Mouse (Mus musculus) layer of hippocampus, adult 11-12 months (tissue): ENCODE data around the gene Nfia.

Experiments used
- DNase-seq: peaks from one replicate; pipeline ENCODE4 v3.0.0; 2022; ENCODE audit warnings: low spot score

The Nfia gene

DNA sequence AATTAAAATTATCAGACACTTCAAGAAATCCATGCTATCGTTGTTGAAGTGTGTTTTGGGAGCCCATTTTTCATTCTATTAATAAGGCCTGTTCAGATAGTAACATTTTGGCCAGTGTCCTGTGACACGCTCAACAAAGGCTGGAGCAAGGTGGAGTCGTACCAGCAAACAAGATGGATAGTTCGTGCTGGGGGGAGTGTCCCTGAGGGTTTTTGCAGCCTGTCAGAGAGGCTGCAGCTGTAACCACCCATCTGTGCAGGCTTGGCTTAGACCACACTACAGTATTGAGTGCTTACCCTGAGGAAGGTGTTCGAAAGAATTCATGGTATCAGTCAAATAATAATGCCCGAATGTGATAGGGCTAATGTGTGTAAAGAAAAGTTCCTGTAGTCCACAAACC lies 139.6 kb downstream of the Nfia start:
- no peak for DNase-seq

DNA sequence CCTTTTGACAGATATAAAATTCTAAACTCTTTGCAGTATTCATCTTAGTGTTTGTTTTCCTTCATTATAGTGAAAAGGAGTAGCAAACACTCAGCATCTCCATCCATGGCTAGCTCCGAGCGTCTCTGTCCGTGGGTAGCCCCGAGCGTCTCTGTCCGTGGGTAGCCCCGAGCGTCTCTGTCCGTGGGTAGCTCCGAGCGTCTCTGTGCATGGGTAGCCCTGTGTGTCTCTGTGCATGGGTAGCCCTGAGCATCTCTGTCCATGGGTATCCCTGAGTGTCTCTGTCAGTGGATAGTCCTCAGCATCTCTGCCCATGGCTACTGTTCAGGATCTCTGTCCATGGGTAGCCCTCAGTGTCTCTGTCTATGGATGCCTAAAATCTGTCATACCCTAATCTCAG lies 140.0 kb downstream of the Nfia start:
- no peak for DNase-seq

DNA sequence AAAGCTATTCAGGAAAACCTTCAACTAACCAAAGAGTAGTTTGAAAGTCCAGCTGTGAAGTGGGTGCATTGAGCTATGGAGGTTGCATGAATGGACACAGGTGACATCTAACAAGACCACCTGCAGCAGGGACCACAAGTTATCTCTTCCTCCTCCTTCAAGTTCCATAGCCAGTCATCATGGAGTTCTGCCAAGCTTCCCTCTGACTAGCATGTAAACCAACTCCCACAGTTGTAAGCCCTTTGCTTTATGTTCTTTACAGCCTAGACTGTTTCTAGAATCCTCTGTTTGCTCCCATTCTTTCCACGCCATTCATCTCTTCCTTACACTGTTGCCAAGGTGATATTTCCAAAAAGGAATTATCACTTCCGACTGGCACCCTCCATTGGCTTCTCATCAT lies 141.8 kb downstream of the Nfia start:
- no peak for DNase-seq

DNA sequence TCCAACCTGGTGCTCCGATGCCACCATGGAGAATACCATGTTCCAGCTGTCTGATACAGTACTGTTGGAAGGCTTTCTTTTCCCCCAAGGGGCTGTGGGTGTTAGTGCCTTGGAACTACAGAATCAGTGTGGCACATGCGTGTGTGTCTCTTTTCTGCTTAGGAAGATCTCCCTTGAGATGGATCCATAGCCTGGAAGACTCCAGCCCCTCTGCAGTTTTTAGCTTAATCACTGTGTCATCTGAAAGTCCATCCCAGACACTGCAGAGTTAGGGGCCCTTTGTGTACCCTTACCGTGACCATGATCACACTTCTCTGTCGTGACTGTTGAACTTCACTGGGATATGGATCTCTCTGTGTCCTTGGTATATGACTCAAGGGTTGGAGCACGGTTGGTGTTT lies 142.2 kb downstream of the Nfia start:
- no peak for DNase-seq

DNA sequence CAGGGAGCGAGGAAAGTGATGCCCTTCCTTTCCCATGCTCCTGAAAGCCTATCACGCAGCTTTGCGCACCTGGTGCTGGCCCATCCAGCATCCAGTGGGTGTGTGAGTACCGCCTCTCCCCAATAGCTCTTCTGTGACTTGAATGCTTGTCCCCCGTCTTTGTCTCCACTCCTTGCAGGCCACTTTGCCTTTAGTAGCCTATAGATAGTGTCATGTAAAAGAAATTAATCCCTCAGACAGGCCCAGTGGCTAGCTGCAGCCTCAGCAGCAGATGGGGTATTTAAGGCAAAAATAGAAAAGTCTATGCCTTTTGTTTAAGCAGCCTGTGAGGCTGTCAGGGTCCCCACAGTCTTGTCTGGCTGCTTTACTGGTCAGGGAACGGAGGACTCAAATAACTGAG lies 145.0 kb downstream of the Nfia start:
- DNase-seq = no peak

DNA sequence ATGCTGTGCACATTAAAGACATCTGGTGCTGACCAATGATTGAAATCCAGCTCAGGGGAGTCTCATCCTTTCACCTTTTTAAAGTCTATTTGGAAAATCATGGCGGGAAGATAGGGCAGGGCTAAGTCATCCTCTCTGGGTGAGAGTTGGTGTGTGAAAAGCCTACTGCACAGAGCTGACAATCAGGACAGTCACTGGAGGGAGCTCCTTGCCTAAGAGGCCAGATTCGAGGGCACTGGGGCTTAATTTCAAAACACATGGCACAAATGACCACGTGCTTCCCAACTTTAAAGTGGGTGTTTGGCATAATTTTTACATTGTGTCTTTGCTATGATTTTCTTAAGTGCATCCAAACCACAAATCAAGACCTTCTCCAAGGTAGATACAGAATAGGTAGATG lies 146.1 kb downstream of the Nfia start:
- no peak for DNase-seq

DNA sequence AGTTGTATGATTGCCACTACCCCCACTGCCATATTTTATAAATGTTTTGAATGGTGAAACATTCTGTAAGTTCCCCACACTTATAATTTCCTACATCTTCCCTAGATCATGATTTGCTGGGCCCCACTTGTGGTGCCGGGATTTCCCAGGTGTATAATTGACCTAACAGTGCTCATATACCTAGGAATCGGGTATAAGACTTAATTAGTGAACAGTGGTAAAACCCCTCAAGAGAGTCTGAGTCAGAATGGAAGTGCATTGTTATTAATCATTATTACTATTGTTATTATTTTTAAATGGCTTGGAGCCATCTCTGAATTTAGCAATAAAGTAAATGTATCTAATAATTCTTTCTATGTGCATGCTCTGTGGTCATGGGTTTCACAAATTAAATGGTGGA lies 147.2 kb downstream of the Nfia start:
- no peak for DNase-seq

DNA sequence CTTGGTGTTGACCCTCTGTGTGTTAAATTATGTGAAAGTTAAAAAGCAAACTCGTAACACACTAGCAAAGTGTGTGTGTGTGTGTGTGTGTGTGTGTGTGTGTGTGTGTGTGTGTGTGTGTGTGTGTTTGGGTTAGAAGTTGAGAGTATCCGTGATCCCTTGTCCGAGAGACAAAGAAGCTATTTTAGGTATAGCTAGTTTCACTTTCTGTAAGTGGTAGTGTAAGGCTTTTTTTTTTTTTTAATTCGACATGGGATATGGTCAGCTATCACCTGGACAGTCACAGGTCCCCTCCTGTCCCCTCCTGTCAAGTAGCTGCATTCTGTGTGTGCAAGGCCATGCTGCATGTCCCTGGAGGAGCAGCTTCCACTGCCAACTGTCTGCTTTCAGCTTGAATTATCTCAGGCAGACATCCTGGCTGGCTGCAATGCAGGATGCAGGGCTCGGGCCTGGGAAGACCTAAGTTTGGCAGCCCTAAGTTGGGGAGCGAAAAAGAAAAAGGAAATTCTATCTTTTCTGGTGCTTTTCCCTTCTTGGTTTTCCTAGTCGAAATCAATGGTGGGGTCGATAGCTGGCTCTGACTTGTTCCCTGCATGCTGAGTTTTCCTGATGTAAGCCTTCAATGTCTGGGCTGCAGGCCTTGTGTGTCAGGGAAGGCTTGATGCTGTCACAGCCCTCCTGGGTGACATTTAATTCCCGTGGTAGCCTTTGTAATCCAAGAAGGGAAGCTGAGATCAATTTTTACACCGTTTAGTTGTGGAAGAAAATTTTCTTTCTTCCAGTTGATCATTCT lies 147.9 kb downstream of the Nfia start:
- DNase-seq = no peak

DNA sequence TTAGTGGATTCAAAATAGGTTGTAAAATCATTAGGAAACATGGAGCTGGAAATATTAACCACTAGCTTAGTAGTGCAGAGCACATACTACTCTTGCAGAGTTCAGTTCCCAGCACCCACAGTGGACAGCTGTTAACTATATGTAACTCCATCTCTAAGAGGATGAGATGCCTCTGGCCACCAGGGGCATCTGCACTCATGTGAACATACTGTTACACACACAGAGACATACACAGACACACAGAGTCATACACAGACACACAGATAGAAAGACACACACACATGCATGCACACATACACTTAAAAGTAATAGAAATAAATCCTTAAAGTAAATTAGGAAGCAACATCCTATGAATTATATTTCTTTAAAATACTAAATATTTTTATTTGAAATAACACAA lies 149.1 kb downstream of the Nfia start:
- no peak for DNase-seq

DNA sequence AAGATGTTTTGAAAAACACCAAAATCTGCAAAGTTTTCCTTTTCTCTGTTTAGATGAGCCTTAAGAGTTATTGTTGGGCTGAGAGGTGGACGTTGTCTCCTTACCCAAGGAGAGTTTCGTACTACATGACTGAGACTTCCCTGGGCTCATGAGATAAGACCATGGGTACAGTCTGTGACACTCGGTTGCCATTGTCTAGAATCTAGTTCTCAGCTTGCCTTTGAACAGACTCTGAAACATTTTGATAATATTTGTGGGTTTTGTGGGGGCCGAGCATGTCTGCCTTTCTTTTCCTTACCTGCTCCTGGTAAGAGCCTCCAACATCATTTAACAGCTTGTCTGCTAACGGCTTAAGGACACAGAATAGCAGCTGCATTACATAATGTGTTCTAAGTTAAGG lies 150.7 kb downstream of the Nfia start:
- DNase-seq = no peak

DNA sequence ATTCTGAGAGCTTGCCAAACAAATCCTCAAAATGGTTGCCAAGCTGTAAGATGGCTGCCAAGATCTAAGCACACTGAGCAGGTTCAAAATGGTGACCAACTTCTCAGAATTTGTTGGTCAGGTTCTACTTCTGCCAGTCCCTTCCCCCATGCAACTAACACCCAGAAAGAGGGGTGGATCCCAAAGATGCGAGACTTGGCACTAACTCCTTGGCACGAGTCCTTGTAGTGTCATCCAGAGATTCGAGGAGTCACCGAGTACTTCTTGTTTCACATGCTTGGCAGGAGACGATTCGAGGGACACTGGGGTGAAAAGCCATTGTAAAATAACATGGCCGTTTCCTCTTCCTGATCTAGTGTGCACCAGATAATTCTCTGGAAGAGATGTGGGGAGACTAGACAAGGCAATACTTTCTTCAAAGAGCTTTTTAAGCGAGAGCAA lies 151.4 kb downstream of the Nfia start:
- DNase-seq = no peak

DNA sequence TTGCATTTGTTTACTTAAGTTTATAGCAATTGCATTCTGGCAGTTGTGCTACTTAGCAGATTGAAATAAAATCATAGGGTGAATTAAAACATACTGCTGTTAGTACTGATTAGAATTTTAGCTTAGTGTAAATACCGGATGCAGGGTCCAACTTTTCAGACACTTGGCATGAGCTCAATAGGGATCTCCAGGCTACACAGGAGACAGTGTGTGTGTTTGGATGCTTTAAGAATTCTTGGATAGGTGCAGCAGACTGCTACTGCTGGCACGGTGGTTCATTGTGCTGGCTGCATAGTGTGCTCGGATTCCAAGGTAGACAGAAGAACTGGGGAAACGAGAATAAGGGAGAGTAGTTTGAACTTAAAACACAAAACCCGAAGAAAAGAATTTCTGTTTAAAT lies 151.9 kb downstream of the Nfia start:
- no peak for DNase-seq

DNA sequence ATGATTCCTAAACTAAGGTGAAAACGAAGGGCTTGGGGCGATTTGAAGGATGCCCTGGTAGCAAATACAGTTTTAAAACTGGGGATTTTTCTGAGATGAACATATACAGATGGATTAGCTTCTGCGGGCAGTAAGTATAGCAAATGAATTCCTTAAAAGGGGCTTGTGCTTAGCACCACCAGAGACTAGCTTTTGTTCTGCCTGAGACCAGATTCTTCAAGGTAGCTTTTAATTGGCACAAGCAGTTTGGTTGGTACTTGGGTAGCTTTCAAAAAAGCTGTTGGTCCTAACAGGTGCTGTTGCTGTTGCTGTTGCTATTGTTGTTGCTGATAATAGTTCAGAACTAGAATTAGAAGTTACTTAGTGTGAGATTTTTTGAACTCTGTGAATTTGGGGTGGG lies 152.3 kb downstream of the Nfia start:
- no peak for DNase-seq

DNA sequence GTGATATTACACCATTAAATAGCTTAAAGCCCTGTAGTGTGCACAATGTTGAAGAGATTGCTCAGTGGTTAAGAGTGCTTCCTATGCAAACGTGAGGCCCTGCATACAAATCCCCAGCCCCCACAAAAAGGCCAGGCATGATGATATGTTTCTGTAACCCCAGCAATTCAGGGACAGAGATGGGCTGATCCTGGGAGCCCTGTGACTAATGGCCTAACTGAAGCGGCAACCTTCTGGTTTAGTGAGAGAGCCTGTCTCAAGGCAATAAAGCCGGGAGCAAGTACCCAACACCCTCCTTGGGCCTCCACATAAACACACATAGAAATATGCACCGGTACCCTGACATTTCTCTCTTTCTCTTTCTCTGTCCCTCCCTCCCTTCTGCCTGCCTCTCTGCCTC lies 153.1 kb downstream of the Nfia start:
- no peak for DNase-seq

DNA sequence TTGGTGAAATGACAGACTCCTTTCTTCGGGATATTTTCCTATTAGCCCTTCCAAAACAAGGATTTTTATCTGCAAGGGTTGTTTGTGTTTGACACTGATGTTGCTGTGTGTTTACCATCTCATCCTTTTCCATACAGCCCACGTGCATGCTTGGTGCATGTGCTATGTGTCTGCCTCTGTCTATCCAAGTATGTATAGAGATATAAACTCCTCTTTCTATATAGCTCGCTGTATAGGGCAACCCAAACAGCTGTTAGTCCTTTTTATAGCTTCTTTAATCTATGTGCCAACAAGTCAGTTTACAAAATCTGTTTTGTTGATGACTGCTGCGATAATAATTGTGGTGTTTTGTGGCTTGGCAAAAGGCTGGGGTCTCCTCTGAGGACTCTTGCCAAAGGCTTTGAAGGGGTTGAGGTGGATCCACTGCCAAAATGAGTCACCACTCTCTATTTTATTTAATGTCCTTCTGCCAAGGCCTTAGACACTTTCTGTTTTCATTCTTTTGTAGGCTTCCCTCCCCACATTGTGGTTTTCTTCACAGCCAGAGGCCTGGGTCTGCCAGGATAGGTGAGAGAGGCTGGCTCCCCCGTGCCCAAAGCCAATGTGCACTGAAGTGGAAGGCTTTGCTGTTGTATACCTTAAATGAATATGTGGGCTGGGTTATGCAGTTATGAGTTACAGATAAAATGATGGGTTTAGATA lies 154.2 kb downstream of the Nfia start:
- DNase-seq = no peak

DNA sequence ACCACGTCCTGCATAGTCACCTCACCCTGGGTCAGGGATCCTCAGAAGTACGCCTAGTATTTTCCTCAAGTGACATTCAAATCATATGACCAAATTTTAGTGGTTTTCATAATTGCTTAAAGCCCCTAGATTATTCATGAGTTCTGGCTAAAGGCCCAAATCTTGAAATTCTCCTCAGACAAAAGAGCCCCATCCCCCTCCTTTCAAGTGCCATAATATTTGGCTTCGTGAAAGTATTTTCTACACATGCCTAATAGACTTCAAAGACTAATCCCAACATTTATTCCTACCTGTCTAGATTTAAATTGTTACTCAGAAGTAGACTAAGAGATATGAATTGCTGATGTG lies 154.7 kb downstream of the Nfia start:
- no peak for DNase-seq

DNA sequence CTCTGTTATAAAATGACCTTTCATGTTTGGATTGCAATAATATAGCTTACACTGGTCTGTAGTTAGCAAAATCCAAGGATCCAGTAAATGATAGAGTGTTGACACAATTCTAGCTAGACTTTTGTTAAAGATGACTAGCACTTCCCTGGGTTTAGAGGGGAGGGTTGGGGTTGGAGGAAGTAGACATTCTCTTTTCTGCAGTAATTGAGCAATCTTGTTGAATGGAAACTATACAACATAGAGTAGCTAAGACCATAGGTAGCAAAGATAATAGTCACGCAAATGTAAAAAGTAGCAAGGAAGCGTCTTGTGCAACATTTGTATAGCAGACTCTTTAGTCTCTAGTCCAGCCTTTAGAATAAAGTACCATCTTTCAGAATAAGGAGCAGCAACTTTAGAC lies 163.8 kb downstream of the Nfia start:
- no peak for DNase-seq

DNA sequence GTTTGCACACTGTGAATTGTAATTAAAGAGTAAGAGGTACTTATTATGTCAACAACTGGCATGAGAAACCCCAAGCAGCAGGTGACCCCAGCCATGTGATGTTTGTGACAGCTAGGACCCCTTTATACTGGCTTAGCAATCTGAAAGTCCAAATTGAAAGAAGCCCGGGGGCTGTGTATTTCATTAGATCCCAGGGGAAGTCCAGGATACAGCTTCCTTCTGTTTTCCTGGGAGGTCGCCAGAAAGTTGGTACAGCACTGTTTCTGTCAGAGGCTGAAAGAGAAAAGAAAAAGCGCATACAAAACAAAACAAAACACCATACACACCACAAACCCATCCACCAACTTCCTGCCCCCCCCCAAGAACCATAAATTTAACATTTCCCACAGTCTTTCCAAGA lies 164.4 kb downstream of the Nfia start:
- DNase-seq = no peak

DNA sequence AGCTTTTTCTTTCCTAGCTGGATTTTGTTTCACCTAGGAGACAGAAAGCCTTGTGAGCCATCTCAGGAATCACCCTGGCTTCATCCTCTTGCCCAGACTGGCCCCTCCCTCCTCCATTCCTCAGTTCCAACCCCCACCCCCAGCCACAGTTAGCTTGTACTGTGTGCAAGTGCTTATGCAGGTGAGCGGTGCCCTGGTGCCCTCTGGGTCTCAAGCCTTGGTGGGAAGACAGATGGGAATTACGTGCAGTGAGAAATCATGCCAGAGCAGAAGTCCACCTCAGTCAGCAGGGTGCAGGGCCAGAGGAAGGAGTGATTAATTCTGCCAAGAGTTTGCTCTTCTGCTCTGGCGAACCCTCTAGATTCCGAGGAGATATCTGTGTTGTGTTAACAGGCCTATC lies 167.0 kb downstream of the Nfia start:
- no peak for DNase-seq

DNA sequence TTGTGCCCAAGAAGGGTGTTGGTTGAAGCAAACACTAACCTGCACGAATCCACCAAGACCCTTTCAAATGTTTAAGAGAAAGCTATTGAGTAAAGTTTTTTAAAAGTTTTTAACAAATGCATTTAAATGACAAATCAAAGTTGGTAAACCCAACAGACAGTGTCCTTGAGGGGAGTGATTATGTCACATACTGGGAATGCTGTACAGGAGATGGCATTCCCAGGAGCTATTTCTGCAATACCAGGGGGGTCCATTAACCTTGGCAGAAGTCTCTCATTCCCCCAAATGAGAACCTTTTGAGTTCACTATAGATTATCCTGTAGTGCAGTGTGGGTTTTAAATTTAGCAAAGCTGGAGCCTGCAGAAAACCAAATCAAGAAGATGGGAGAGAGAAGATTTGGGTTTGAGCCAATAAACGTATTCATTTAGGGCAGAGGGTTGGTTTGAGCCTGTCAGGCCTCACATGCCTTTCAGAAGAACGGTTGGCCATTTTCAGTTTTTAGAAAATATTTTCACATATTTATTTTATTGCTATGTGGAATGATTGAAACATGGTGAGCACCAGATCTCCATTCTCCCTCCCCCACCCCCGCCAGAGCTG lies 167.5 kb downstream of the Nfia start:
- no peak for DNase-seq

DNA sequence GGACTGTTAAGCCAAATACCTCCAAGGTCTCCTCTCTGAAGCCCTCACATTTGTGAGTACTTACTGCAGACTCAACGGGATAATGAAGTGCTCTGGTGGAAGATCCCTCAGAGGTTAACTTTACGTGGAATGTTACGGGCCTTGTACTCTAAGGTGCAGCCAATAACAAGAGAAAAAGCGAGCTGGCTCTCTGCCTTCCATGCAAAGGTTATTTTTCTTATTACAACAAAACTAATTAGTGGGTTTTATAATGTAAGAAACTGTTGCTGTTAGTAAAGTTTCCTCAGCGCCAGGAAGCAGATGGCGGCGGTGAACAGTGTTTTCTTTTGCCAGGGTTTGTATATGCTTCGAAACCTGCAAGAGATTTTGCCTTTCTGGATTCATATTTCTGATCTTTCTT lies 169.1 kb downstream of the Nfia start:
- DNase-seq = no peak

DNA sequence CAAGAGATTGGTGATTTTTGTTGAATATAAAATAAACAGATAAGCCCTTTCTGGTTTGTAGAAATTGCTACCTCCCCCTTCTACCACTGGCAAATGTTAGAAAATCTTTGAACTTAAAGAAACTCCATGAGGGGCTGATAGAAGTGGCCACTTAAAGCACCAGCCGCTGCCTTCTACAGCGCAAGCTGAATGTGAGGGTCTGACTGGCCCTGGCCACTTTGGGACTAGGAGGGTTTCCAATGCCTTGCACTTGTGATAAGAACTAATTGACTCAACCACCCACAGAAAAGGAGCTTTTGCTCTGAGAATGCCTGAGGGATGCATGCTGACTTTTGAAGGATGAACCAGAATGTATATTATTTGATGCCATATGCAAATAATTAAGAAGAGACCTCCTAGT lies 171.8 kb downstream of the Nfia start:
- no peak for DNase-seq

DNA sequence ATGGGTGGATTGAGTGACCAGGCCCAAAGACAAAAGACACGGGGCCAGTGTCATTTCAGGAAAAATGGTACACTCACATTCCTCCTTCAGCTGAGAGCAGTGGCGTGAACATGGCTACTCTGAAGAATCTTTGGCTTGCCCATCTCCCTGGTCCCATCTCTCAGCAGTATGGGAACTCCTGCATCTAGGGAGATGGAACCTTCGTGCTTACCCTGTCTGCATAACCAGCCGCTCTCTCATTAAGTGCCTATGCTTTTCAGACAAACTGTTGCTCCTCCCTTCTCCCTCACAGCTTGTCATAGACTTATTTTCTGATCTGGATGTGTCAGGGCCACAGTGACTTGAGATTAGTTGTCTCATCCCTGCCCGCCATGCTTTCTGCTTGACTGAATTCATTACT lies 174.9 kb downstream of the Nfia start:
- DNase-seq = no peak

DNA sequence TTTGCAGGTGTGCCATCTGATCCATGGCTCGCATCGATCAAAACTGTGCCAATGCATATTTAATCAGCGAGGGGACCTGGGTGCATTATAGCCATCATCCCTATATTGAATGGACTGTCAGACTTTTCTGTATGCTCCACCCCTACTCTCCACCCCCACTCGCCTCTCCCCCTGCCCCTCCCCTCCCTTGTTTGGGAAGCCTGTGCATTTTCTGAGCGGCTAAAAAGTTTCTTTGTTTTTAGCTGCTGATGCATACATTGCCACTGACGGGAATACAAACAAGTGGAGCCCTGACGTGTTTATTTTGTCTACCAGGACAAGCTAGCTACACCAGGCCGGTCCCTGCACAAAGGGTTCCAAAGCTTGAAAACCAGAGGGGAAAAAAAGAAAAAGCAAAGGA lies 175.7 kb downstream of the Nfia start:
- no peak for DNase-seq
